ENCODE assay signal across 8 mouse cellular contexts in genomic region chr12:57544641-57545370, GRCm38 (mm10). TPM values are rescaled to one million over a fixed set of nuclear protein-coding genes. Genes with fewer than 3 reads are reported as not detected.
DNase-seq lines count a peak whose midpoint lies in the region; ATAC-seq and TF ChIP-seq lines count a peak whose summit lies in the region.

No protein-coding gene starts in this region.

- H3K9me3 ChIP-seq in embryonic facial prominence, embryonic 15.5 days (replicated peaks) = no peaks in the 10 kb centered on the region
- H3K9me3 ChIP-seq in hindbrain, postnatal 0 days (ENCODE audit: low read length) = no peaks in the 10 kb centered on the region
- no peaks in the 10 kb centered on the region for H3K9me3 ChIP-seq in liver, embryonic 15.5 days (replicated peaks)
- H3K9me3 ChIP-seq in neural tube, embryonic 14.5 days (ENCODE audit: control insufficient read depth, low read length) = no peaks in the 10 kb centered on the region

- peak; percentile 48 to 53 for DNase-seq in left cerebral cortex, postnatal 14 days (ENCODE audit: low spot score in 2 of 2)
- DNase-seq in left cerebral cortex, adult 11 months (ENCODE audit: low spot score) = no peak
- peak; percentile 73 for DNase-seq in adrenal gland, postnatal 10 days
- DNase-seq in hindbrain, postnatal 0 days (ENCODE audit: low spot score) = peak; percentile 78
- DNase-seq in spleen, adult 12 weeks (ENCODE audit: low spot score) = no peak

- H3K27ac ChIP-seq in embryonic facial prominence, embryonic 15.5 days (replicated peaks) = no peak overlapping the region
- no peak overlapping the region for H3K27ac ChIP-seq in hindbrain, postnatal 0 days
- H3K27ac ChIP-seq in liver, embryonic 15.5 days (replicated peaks) = peak overlapping the region; percentile 62; the same call in 1 of the 2 replicates
- H3K27ac ChIP-seq in neural tube, embryonic 14.5 days (ENCODE audit: low read depth, low read length) = no peak overlapping the region

- no peaks in the 10 kb centered on the region for H3K36me3 ChIP-seq in embryonic facial prominence, embryonic 15.5 days
- no peaks in the 10 kb centered on the region for H3K36me3 ChIP-seq in hindbrain, postnatal 0 days (ENCODE audit: insufficient read depth, low read length)
- no peaks in the 10 kb centered on the region for H3K36me3 ChIP-seq in liver, embryonic 15.5 days (replicated peaks)
- H3K36me3 ChIP-seq in neural tube, embryonic 14.5 days (ENCODE audit: control insufficient read depth, insufficient read depth, low read length) = no peaks in the 10 kb centered on the region

- H3K9ac ChIP-seq in embryonic facial prominence, embryonic 15.5 days = no peak overlapping the region
- H3K9ac ChIP-seq in hindbrain, postnatal 0 days (replicated peaks; ENCODE audit: low read length) = no peak overlapping the region
- peak overlapping the region; percentile 11; the same call in 1 of the 2 replicates for H3K9ac ChIP-seq in liver, embryonic 15.5 days
- H3K9ac ChIP-seq in neural tube, embryonic 14.5 days (replicated peaks; ENCODE audit: low read depth, low read length) = no peak overlapping the region

- intact Hi-C loops in left cerebral cortex, postnatal 14 days (cut with DNase I) = loop anchor here (5.0 to 10.0 kb wide), 5 partner anchors 263 to 1090 kb away; partner anchors contain the start of gene Nkx2-9

- WGBS in embryonic facial prominence, embryonic 15.5 days = under 1% methylated on average over 31 of the region's 31 CpGs
- WGBS in hindbrain, postnatal 0 days = 2% methylated on average over 31 of the region's 31 CpGs
- 1% methylated on average over 31 of the region's 31 CpGs for WGBS in liver, embryonic 15.5 days (ENCODE audit: insufficient replicate concordance)
- WGBS in neural tube, embryonic 14.5 days = 1% methylated on average over 31 of the region's 31 CpGs

- peaks cover 92% of the 10 kb centered on the region for H3K27me3 ChIP-seq in embryonic facial prominence, embryonic 15.5 days
- H3K27me3 ChIP-seq in hindbrain, postnatal 0 days (ENCODE audit: insufficient read depth, low read length) = peaks cover 88% of the 10 kb centered on the region
- H3K27me3 ChIP-seq in liver, embryonic 15.5 days = peaks cover 97% of the 10 kb centered on the region
- peaks cover 84% of the 10 kb centered on the region for H3K27me3 ChIP-seq in neural tube, embryonic 14.5 days (ENCODE audit: control insufficient read depth, insufficient read depth, low read length)

- H3K4me3 ChIP-seq in embryonic facial prominence, embryonic 15.5 days (replicated peaks) = peak overlapping the region; percentile 50
- H3K4me3 ChIP-seq in hindbrain, postnatal 0 days (ENCODE audit: low read length) = peak overlapping the region; percentile 37
- peak overlapping the region; percentile 54 for H3K4me3 ChIP-seq in liver, embryonic 15.5 days (replicated peaks)
- peak overlapping the region; percentile 32 for H3K4me3 ChIP-seq in neural tube, embryonic 14.5 days (ENCODE audit: low read depth, low read length)

- no peak for ATAC-seq in embryonic facial prominence, embryonic 15.5 days (ENCODE audit: insufficient number of reproducible peaks, low FRiP score, low TSS enrichment, low read depth)
- ATAC-seq in hindbrain, postnatal 0 days = no peak
- no peak for ATAC-seq in liver, embryonic 15.5 days (ENCODE audit: insufficient read depth)
- 0 out of 2 replicates have a peak, but pooled peaks have one; percentile 18 for ATAC-seq in neural tube, embryonic 14.5 days (ENCODE audit: low read depth)

- peak; percentile 59 for TF ChIP-seq CTCF in hindbrain, postnatal 0 days (IDR thresholded peaks at IDR 0.05; ENCODE audit: low read depth)

- H3K4me1 ChIP-seq in embryonic facial prominence, embryonic 15.5 days = peaks cover 44% of the 10 kb centered on the region
- H3K4me1 ChIP-seq in hindbrain, postnatal 0 days (ENCODE audit: insufficient read depth, low read length) = 0 out of 2 replicates have a peak, but pooled peaks cover 7% of the 10 kb centered on the region
- peaks cover 19% of the 10 kb centered on the region; the same call in 1 of the 2 replicates for H3K4me1 ChIP-seq in liver, embryonic 15.5 days (replicated peaks)
- H3K4me1 ChIP-seq in neural tube, embryonic 14.5 days (ENCODE audit: control insufficient read depth, insufficient read depth, low read length) = peaks cover 9% of the 10 kb centered on the region; the same call in 1 of the 2 replicates

- peak overlapping the region; percentile 95 for H3K4me2 ChIP-seq in embryonic facial prominence, embryonic 15.5 days (replicated peaks)
- H3K4me2 ChIP-seq in hindbrain, postnatal 0 days (ENCODE audit: low read depth, low read length) = peak overlapping the region; percentile 64
- peak overlapping the region; percentile 60 for H3K4me2 ChIP-seq in liver, embryonic 15.5 days
- peak overlapping the region; percentile 52; the same call in 1 of the 2 replicates for H3K4me2 ChIP-seq in neural tube, embryonic 14.5 days (ENCODE audit: low read depth, low read length)

RNA-seq across cellular contexts. Expression of gene Foxa1, which starts 1.9 kb away (rescaled TPM):
- not detected for total RNA-seq in left cerebral cortex, postnatal 14 days (2021)
- total RNA-seq in adrenal gland, postnatal 10 days (2021) = under 1 TPM; 0.45 to 0.96 TPM
- polyA plus RNA-seq in embryonic facial prominence, embryonic 15.5 days (2015; fragmentation: Nextera tagmentation; extraction: Ambion mirVana) = 2.1 and 3.9 TPM in 2 replicates
- total RNA-seq in hindbrain, postnatal 0 days (2014; rRNA removed) = 0.47 and 0.73 TPM in 2 replicates
- 0.20 and 0.44 TPM in 2 replicates for polyA plus RNA-seq in hindbrain, postnatal 0 days (2015; fragmentation: Nextera tagmentation; extraction: Ambion mirVana)
- polyA plus RNA-seq in liver, embryonic 15.5 days (2015; fragmentation: Nextera tagmentation; extraction: Ambion mirVana) = 1.2 and 1.5 TPM in 2 replicates
- polyA plus RNA-seq in neural tube, embryonic 14.5 days (2014; fragmentation: Nextera tagmentation; extraction: Ambion mirVana) = 0.76 and 0.80 TPM in 2 replicates

RNA-seq across cellular contexts. Expression of gene Ttc6, which starts 19.1 kb away (rescaled TPM):
- total RNA-seq in left cerebral cortex, postnatal 14 days (2021) = under 1 TPM; 0.24 to 0.57 TPM
- under 1 TPM in 1 of 2 experiments, not detected in 1; 0.06 TPM for total RNA-seq in adrenal gland, postnatal 10 days (2021)
- polyA plus RNA-seq in embryonic facial prominence, embryonic 15.5 days (2015; fragmentation: Nextera tagmentation; extraction: Ambion mirVana) = 1.2 and 1.4 TPM in 2 replicates
- 0.54 and 1.3 TPM in 2 replicates for total RNA-seq in hindbrain, postnatal 0 days (2014; rRNA removed)
- 1.1 TPM in 2 replicates for polyA plus RNA-seq in hindbrain, postnatal 0 days (2015; fragmentation: Nextera tagmentation; extraction: Ambion mirVana)
- 0.03 and 0.05 TPM in 2 replicates for polyA plus RNA-seq in liver, embryonic 15.5 days (2015; fragmentation: Nextera tagmentation; extraction: Ambion mirVana)
- polyA plus RNA-seq in neural tube, embryonic 14.5 days (2014; fragmentation: Nextera tagmentation; extraction: Ambion mirVana) = 0.81 and 0.82 TPM in 2 replicates

Comparison
In these comparisons a context has a peak if more than half of its experiments do, and no peak if none do; other contexts are left out.
1. DNase-seq: peak in left cerebral cortex, postnatal 14 days (2 of 2), adrenal gland, postnatal 10 days (single experiment) and hindbrain, postnatal 0 days (single experiment); none in left cerebral cortex, adult 11 months (single experiment) and spleen, adult 12 weeks (single experiment).
2. Peak in every context shown above with its lines, with median percentiles within 50 percentile points of each other: H3K4me2 ChIP-seq and H3K4me3 ChIP-seq.